Mouse (Mus musculus) left cerebral cortex, adult 8-10 months (tissue): Measurements from ENCODE around the gene Vwce. TPM values are rescaled to one million over a fixed set of nuclear protein-coding genes. Genes with fewer than 3 reads are reported as not detected.

Source experiments
- DNase-seq, 2 experiments: peaks; one replicate each; pipeline ENCODE4 v3.0.0; 2022; ENCODE audit warnings: low spot score in 2 of 2
- total RNA-seq, 4 experiments: library from RNA; stranded (reverse); gene quantifications; 2 replicates each; pipeline ENCODE4 v1.2.4; 2022

The Vwce gene
- total RNA-seq, 4 experiments from 2014 or later, result 0.39 to 0.77 (median 0.47) TPM

GRCm38 (mm10) chr19:10640589-10641378 is 6.8 kb downstream of the Vwce start:
- DNase-seq, result no peak

- DNase-seq, result no peak
These were observed 11.6 kb downstream of the Vwce start for GRCm38 (mm10) chr19:10645616-10646015.

- no peak for DNase-seq
These were observed 14.1 kb downstream of the Vwce start for GRCm38 (mm10) chr19:10648156-10648555.

DNA sequence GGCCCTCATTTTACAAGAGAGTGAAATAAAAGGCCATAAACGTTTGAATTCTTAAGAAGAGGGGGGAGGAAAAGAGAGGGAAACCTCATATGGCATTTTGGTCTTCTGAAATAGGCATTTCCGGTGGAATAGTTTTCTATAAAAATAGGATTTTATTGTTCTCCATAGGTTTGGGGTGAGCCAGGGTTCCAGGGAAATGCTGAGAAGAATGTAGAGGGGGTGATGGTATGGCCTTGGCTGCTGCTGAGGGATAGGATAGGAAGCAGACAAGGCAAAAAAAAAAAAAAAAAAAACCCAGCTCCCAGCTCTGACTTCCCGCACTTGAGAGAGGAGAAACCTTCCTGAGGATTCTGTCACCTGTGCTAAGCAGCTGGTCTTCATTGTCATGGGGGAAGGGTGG is 22.0 kb downstream of the Vwce start:
- DNase-seq, result no peak

DNA sequence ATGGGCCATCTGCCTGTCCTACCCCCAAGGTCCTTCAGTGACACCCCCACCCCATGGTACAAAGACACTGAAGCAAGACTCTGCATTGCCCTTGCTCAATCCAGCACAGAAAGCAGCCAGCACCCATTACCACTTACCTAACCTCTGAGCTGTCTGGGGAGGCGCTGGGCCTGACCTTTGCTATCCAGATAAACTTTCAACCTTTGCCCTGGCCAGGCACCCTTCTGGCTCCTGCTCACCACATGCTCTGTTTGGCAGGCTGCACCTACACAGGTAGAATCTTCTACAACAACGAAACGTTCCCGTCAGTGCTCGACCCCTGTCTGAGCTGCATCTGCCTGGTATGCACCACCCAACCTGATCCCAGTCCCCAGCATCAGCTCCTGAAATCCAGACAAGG is 23.7 kb downstream of the Vwce start:
- DNase-seq, result no peak

- DNase-seq, result no peak
These were observed 24.4 kb downstream of the Vwce start for GRCm38 (mm10) chr19:10658406-10658805.

- no peak for DNase-seq
These were observed 27.4 kb downstream of the Vwce start for GRCm38 (mm10) chr19:10661373-10661772.

GRCm38 (mm10) chr19:10661919-10662318 is 27.9 kb downstream of the Vwce start:
- DNase-seq, result no peak

- no peak for DNase-seq
These were observed 28.7 kb downstream of the Vwce start for GRCm38 (mm10) chr19:10662665-10663064.

- DNase-seq, result no peak
These were observed 31.1 kb downstream of the Vwce start for GRCm38 (mm10) chr19:10665093-10665492.

DNA sequence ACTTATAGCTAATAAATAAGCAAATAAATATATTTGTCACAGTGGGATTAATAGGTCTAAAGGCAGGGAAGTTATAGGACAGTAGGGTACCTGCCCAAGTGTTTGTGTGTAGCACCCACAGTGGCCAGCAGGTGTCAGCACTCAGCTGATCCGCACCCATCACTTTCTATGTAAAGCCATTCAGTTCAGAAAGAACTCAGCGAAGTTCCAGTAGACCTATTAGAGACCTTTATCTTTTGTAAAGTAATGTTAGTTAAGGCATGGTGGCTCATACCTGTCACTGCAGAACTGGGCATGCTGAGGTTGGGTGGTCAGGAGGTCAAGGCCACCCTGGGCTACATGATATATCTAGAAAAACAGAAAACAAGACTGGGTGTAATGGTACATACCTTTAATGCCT is 31.5 kb downstream of the Vwce start:
- DNase-seq, result peak in 1 of 2 experiments; percentile 65

DNA sequence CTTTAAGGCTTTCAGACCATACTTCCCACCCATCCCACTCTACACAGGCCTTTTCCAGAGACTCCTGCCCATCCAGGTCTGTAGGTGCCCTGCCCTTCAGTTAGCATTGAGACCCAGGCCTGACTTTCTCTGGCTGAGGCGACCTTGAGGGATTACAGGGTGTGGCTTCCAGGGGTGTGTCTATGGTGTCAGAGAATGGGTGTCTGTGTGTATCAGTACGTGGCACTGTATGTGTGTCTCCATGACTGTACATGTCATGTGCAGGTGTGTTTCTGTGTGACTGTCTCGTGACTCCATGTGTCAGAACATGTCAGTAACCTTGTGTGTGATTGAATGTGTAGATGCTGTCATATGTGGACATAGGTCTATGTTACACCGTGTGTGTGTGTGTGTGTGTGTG is 37.3 kb downstream of the Vwce start:
- no peak for DNase-seq

DNA sequence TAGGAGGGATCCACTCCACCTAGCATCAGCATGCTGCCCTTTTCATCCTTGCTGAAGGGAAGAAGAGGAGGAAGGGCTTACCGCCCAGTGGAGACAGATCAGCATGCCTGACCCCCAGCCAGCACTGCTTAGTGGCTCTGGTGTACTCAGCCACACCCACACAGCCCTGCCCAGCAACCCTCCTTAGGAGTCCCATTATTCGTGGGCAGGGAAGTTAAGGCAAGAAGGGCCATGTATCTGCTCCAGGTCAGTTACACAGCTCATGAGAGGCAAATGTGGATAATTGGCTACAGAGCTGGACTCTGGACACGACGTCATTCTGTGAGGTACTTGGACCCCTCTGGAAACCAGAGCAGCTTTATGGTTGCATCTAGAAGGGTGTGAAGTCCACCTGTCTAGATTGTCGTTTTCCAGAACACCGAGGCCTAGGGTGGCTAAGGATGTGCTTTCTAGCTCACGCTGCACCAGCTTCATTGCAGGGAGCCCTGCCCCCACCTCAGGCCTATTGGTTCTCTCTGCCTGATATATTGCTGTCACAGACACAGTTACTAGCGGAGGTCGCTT is 37.9 kb downstream of the Vwce start:
- no peak for DNase-seq

- DNase-seq, result no peak
These were observed 39.3 kb downstream of the Vwce start for GRCm38 (mm10) chr19:10673275-10673674.

GRCm38 (mm10) chr19:10676656-10677055 is 42.6 kb downstream of the Vwce start:
- DNase-seq, result no peak

DNA sequence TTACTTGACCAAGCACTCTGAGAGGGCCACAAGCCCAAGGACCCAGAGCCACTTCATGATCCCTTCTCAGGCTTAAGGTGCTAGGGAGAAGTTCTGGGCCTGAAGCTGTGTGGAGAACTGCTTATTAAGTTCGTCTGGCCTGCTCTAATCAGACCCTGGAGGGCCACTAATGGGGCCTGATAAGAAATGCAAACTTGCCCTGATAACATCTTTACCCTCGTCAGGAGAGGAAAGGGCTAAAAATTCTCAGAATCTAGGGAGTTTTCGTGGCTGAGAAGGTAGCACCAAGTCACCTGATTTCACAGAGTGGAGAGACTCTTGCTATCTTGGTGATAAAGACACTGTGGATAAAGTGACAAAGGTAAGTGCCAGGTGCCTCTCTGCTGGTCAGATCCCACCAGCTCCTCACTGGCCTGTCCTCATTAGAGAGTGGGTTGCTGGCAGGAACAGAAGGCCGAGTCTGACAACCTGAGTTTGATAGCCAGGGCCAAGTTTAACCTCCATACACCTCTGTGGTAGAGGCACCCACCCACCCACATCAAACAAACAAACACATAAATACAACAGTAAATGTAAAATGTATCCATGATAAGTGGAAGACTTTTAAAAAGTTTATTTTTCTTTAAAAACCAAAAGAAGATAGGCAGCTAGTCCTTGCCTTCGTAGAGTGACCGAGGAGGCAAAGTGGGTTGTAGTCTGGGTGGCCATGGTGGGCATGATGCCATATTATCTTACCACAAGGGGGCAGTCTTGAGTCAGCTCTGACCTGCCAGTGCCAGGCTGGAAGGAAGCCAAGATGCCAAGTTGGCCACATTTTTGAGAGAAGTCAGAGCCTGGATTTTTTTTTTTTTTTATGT is 44.1 kb downstream of the Vwce start, which contains the start of gene Pga5:
TSS of gene Pga5 (minus strand) at position 157 of the 857 bp plus-strand sequence.
- DNase-seq, result peak; percentile 61 to 65

DNA sequence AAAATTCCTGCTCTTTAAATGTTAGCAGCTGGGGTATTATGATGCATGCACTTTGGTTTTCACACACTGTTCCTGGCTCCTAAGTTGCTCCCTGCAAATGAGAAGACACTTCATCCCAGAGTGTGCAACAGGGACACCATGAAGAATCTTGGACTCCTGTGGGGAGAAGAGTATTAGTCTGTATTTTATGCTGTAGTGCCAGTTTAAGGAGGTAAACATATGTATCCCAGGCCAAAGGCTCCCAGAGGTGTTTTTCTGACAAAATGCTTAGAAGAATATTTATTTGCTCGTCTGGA is 44.7 kb downstream of the Vwce start:
- no peak for DNase-seq

- no peak for DNase-seq
These were observed 47.6 kb downstream of the Vwce start for GRCm38 (mm10) chr19:10681571-10681970.

DNA sequence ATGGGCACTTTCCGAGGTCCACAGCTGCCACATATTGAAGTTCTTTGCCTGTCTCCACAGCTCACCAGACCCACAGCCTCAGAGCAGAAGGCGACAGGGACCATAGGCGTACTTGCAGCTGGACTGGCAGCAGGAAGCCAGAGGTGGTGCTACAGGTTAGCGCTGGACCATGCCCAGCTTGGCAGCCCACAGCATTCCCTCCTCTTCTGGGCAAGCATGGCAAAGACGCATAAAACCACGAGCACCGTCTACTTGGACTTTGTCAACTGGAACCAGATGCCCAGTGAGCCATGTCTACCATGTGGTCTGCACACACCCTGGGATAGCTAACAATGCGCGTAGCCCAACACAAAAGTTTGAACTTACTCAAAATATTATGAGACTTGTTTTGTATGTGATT is 51.1 kb downstream of the Vwce start:
- DNase-seq, result no peak

DNA sequence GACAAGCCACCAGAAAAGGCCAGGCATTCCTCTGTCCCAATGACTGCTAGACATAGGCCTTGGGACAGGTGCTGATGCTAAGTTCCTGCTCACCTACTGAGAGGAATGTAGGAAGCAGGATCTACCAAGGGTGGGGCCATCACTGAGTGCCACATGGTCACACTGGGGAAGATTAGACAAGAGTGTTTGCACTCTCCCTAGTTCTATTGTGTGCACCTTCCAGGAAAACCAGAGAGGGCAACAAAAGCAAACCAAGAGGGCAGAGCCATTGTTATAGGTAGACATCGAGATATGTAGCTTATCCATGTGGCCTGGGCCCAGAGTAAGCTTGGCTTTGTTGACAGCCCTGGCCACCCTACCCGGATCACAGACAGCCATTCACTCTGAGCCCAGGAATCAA is 51.7 kb downstream of the Vwce start:
- no peak for DNase-seq

DNA sequence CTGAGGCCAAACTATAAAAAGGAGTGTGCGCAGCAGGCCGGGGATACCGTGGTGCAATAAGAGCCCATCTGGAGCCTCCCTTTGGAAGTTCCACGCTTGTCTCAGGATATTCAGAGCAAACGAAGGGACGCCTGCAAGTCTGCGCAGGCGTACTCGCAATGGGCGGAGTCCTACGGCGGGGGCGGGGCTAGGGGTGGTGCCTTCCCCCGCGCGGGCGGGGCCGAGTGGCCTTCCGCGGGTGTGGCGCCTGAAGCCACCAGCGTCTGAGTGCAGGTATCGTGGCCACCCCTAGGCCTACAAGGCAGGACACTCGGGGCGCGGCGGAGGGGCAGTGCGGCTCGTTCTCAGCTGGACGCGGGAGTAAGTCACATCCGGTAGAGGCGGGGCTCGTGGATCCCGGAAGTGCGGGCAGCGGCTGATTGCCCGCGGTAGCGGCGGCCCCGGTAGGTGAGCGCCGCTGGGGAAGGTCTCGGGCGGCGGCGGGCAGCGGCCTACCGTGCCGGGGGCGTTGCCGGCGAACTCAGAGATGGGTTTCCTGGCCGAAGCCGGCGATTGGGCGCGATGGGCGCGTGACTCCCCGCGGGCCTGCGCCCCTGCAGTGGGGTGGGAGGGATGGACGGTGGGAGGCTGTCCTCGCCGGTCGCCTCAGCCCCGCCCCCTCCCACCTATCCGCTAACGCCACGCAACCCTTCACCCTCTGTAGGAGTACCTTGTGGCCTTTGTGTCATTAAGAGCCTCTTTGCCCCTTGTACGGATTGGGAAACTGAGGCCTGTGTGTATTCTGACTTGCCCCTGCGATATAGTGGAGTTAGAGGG is 54.7 kb downstream of the Vwce start, which contains the start of gene Vps37c:
TSS of gene Vps37c (plus strand) at position 199 of the 816 bp plus-strand sequence.
- DNase-seq, result peak; percentile 85 to 91
